Mouse (Mus musculus) myocyte (in vitro differentiated cells): ENCODE measurements around the gene Olfr215. TPM values are rescaled to one million over a fixed set of nuclear protein-coding genes. Genes with fewer than 3 reads are reported as not detected.
"Not testable (repeated sequence)": the region's sequence is repeated elsewhere in the genome, so short reads cannot be mapped to it uniquely, and the experiment has no call there.

Source experiments
- H3K27me3 ChIP-seq: one replicate; pipeline ENCODE4 v1.6.1; 2011; ENCODE audit not compliant: control insufficient read depth, insufficient read depth, insufficient read length
- H3K36me3 ChIP-seq: one replicate; pipeline ENCODE4 v1.6.1; 2011; ENCODE audit not compliant: control insufficient read depth, insufficient read depth
- H3K4me2 ChIP-seq: one replicate; pipeline ENCODE4 v1.6.1; 2011; ENCODE audit warnings: low read depth, control low read depth
- H3K4me3 ChIP-seq: one replicate; pipeline ENCODE4 v1.5.1; 2011; ENCODE audit warnings: mild to moderate bottlenecking, control low read depth, moderate library complexity
- H3K79me2 ChIP-seq: one replicate; pipeline ENCODE4 v1.6.1; 2011; ENCODE audit not compliant: control insufficient read depth, insufficient read depth
- H3ac ChIP-seq: one replicate; pipeline ENCODE4 v1.6.1; 2011; ENCODE audit not compliant: control insufficient read depth, insufficient read length
- CEBPB ChIP-seq: IDR thresholded peaks from 2 replicates; pipeline ENCODE4 v1.6.1; 2011; ENCODE audit warnings: mild to moderate bottlenecking, moderate library complexity; ENCODE audit not compliant: poor library complexity, insufficient read depth, severe bottlenecking
- E2F4 ChIP-seq: IDR thresholded peaks from one replicate; pipeline ENCODE4 v1.6.1; 2011; ENCODE audit warnings: mild to moderate bottlenecking, control low read depth, moderate library complexity; ENCODE audit not compliant: insufficient read depth
- MAX ChIP-seq: IDR thresholded peaks from one replicate; pipeline ENCODE4 v1.6.1; 2011; ENCODE audit warnings: low read depth, mild to moderate bottlenecking, control low read depth
- MYOD1 ChIP-seq, 3 experiments: IDR thresholded peaks; one replicate each; pipeline ENCODE4 v1.6.1; 2011; ENCODE audit warnings: control low read depth in 2 of 3, low read depth in 2 of 3, mild to moderate bottlenecking in 2 of 3, moderate library complexity in 1 of 3; ENCODE audit not compliant: insufficient read length in 2 of 3, control insufficient read depth in 1 of 3
- MYOG ChIP-seq, 3 experiments: IDR thresholded peaks; one replicate each; pipeline ENCODE4 v1.6.1; 2011; ENCODE audit warnings: control low read depth in 2 of 3, low read depth in 2 of 3, mild to moderate bottlenecking in 2 of 3; ENCODE audit not compliant: insufficient read length in 2 of 3, control insufficient read depth in 1 of 3, insufficient read depth in 1 of 3
- POLR2A ChIP-seq: IDR thresholded peaks from one replicate; pipeline ENCODE4 v1.6.1; 2011; ENCODE audit warnings: low read depth, mild to moderate bottlenecking, control low read depth, moderate library complexity; ENCODE audit not compliant: insufficient read length
- POLR2AphosphoS2 ChIP-seq: IDR thresholded peaks from one replicate; pipeline ENCODE4 v1.6.1; 2011; ENCODE audit warnings: low read depth, control low read depth; ENCODE audit not compliant: insufficient read length
- REST ChIP-seq: IDR thresholded peaks from one replicate; pipeline ENCODE4 v1.6.1; 2011; ENCODE audit warnings: mild to moderate bottlenecking, control low read depth, moderate library complexity; ENCODE audit not compliant: insufficient read depth, insufficient read length
- SRF ChIP-seq: IDR thresholded peaks from one replicate; pipeline ENCODE4 v1.6.1; 2011; ENCODE audit warnings: low read depth; ENCODE audit not compliant: control insufficient read depth, insufficient read length
- TCF12 ChIP-seq: IDR thresholded peaks from one replicate; pipeline ENCODE4 v1.6.1; 2011; ENCODE audit warnings: mild to moderate bottlenecking, control low read depth; ENCODE audit not compliant: poor library complexity, insufficient read depth, severe bottlenecking
- TCF3 ChIP-seq: IDR thresholded peaks from one replicate; pipeline ENCODE4 v1.6.1; 2011; ENCODE audit warnings: low read depth, control low read depth; ENCODE audit not compliant: insufficient read length
- USF1 ChIP-seq: IDR thresholded peaks from one replicate; pipeline ENCODE4 v1.6.1; 2011; ENCODE audit warnings: low read depth, mild to moderate bottlenecking, control low read depth, moderate library complexity
- polyA plus RNA-seq: library from polyadenylated mRNA; unstranded; fragments of >200 nt; fragmentation: generic; extraction: Trizol; gene quantifications from one replicate; pipeline ENCODE4 v1.2.1, GENCODE M21; 2012; ENCODE audit warnings: missing spikeins

The Olfr215 gene
- polyA plus RNA-seq, result 0.14 TPM

DNA sequence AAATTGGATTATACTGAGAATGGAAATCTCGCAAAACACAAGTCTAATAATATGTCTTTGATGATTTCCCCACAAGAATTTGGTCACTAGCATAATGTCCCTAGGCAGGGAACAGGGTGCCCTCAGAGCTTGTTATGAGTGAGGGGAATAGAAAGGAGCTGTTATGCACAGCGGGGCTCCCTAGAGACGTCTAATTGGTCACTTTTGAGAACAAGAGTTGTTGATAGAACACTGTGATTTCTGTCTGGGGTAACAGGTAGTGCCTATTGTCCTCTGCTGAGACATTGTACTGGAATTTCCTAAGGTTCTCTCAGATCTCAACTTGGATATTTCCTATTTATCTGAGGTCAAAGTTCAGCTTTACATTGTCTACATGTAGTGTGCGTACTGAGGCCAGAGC, at the start of gene Olfr215:
Olfr215 (minus strand) TSS at position 101 of the 400 bp plus-strand sequence.
- Histone ChIP-seq H3ac (no peak within 1 kb of the TSS), H3K27me3 (peaks cover 5% of the 10 kb centered on the region), H3K4me3 (no peak within 1 kb of the TSS), H3K36me3 (no peaks in the 10 kb centered on the region), H3K4me2 (no peak within 1 kb of the TSS), H3K79me2 (no peaks in the 10 kb centered on the region)
- TF ChIP-seq E2F4 (no peak), MYOD1 (IDR thresholded peaks at IDR 0.05; ENCODE audit: control insufficient read depth in 1 of 3, insufficient read length in 2 of 3, low read depth in 2 of 3) (no peak), REST (no peak), POLR2A (no peak), TCF12 (no peak), POLR2AphosphoS2 (no peak), USF1 (no peak), SRF (no peak), MYOG (IDR thresholded peaks at IDR 0.05; ENCODE audit: control insufficient read depth in 1 of 3, insufficient read depth in 1 of 3, insufficient read length in 2 of 3, low read depth in 2 of 3) (no peak), CEBPB (no peak), MAX (no peak), TCF3 (no peak)

DNA sequence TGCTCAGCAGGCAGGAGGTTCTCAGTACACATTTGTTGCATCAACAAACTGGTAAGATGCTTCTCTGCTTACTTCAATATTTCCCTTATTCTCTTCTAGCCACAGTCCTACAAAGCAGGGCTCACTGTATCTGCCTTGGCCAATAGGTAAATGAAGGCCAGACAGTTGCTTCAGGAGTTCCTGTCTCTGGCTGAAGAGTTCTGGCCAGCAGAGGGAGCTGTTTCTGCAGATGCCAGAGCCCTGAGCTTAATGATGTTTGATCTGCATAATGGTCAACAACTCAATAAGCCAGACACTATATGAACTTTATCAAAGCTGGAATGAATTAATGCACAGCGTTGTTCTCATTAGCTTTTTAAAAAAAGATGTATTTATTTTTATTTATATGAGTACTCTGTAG, 48.1 kb upstream of the Olfr215 start:
- no peaks in the 10 kb centered on the region for H3K36me3 ChIP-seq
- H3K79me2 ChIP-seq, result peaks cover 8% of the 10 kb centered on the region
- no peaks in the 10 kb centered on the region for H3K27me3 ChIP-seq
- no peak for TF ChIP-seq MYOD1 (IDR thresholded peaks at IDR 0.05; ENCODE audit: control insufficient read depth in 1 of 3, insufficient read length in 2 of 3, low read depth in 2 of 3)
- no peak for TF ChIP-seq POLR2AphosphoS2
- no peak for TF ChIP-seq CEBPB
- TF ChIP-seq REST, result no peak
- no peak for TF ChIP-seq POLR2A
- TF ChIP-seq E2F4, result no peak
- no peak for TF ChIP-seq MAX
- no peak for TF ChIP-seq TCF12
- no peak for TF ChIP-seq SRF
- no peak for TF ChIP-seq USF1
- H3ac ChIP-seq, result no peak overlapping the region
- H3K4me2 ChIP-seq, result no peak overlapping the region
- no peak overlapping the region for H3K4me3 ChIP-seq

DNA sequence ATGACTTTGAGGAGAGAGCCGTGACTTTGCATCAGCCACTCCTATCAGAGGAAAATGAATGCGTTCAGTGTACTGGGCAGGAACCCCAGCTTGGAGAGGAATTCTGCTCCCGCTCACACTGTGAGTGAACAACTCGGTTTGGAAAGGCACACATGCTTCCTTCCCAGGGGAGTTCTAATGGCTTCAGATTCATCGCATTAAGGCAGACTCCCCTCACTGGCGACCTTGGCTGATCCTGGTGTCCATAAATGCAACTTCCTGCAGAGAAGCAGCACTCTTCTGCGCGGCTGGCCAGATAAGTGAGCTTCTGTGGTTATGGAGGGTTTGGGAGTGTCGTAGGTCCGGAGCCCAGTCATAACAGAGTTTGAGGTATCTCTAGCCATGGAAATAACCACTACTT, 45.8 kb upstream of the Olfr215 start:
- TF ChIP-seq SRF, result no peak
- TF ChIP-seq TCF3, result no peak
- TF ChIP-seq E2F4, result no peak
- TF ChIP-seq USF1, result no peak
- no peak for TF ChIP-seq POLR2AphosphoS2
- no peak for TF ChIP-seq POLR2A
- no peak for TF ChIP-seq CEBPB
- no peak for TF ChIP-seq MAX
- TF ChIP-seq TCF12, result no peak
- no peak for TF ChIP-seq REST
- H3K27me3 ChIP-seq, result no peaks in the 10 kb centered on the region
- peaks cover 8% of the 10 kb centered on the region for H3K79me2 ChIP-seq
- no peak overlapping the region for H3K4me3 ChIP-seq
- no peaks in the 10 kb centered on the region for H3K36me3 ChIP-seq
- no peak overlapping the region for H3ac ChIP-seq
- H3K4me2 ChIP-seq, result no peak overlapping the region

DNA sequence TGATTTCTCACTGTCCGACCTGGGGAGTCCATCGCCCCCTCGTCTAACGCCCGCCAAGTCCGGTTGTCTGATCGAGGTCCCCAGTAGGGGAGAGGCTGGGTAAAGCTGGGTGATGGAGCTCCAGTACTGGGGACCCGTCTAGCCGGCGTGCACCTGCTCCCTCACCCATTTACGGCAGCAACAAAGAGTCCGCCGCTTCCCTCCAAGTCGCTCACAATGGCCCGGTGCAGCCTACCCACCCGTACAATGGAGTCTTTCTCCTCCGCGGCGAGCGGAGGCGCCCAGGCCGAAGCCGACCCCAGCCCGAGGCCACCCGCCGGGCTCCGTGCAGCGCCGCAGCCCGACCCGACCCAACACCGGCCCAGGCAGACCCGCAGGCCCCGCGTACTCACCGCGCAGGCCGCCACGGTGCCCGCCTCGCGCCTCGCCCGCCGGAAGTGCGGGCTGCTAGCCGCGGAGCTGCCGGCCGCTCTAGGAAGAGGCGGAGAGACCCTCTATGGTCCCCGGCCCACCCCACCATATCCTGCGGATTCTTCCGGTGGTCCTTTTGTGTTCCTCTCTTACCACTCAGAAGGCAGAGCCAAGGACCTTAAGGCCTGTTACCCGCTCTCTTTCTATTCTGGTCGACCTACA, 44.7 kb upstream of the Olfr215 start, which contains the start of gene Zfp422:
Zfp422 (minus strand) TSS at position 461 of the 633 bp plus-strand sequence.
- Histone ChIP-seq H3K36me3 (no peaks in the 10 kb centered on the region), H3K4me2 (peak within 1 kb of the TSS; percentile 70), H3ac (peak within 1 kb of the TSS; percentile 82), H3K79me2 (peaks cover 8% of the 10 kb centered on the region), H3K27me3 (no peaks in the 10 kb centered on the region), H3K4me3 (peak within 1 kb of the TSS; percentile 30)
- TF ChIP-seq SRF (no peak), REST (no peak), E2F4 (no peak), POLR2A (peak; percentile 80), CEBPB (no peak), MYOD1 (IDR thresholded peaks at IDR 0.05; ENCODE audit: control insufficient read depth in 1 of 3, insufficient read length in 2 of 3, low read depth in 2 of 3) (no peak), TCF12 (no peak), POLR2AphosphoS2 (peak; percentile 43), MAX (no peak), MYOG (IDR thresholded peaks at IDR 0.05; ENCODE audit: control insufficient read depth in 1 of 3, insufficient read depth in 1 of 3, insufficient read length in 2 of 3, low read depth in 2 of 3) (no peak), TCF3 (no peak), USF1 (no peak)

DNA sequence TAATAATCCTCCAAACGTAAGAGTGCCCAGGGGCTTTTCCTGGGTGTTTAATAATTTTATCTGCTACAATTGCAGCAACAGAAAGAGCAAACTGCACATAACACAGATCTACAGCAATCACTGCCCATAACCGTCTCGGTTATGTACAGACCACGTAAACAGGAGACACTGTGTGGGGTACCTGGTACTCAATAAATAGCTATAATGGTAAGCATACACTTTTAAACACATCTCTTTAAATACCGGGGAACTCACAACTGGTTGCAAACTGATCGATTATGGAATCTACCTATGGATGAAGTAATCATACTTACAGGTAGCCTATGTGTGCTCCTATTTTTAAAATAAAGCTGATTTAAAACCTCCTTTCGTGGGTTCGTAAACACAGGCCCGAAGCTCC, 44.1 kb upstream of the Olfr215 start:
- H3K36me3 ChIP-seq, result no peaks in the 10 kb centered on the region
- TF ChIP-seq USF1 (no peak), TCF12 (no peak), MYOD1 (IDR thresholded peaks at IDR 0.05; ENCODE audit: control insufficient read depth in 1 of 3, insufficient read length in 2 of 3, low read depth in 2 of 3) (no peak), TCF3 (no peak), MAX (no peak)
- peaks cover 8% of the 10 kb centered on the region for H3K79me2 ChIP-seq
- H3K27me3 ChIP-seq, result no peaks in the 10 kb centered on the region
- H3K4me2 ChIP-seq, result peak overlapping the region; percentile 70
- peak overlapping the region; percentile 82 for H3ac ChIP-seq
- H3K4me3 ChIP-seq, result peak overlapping the region; percentile 30

DNA sequence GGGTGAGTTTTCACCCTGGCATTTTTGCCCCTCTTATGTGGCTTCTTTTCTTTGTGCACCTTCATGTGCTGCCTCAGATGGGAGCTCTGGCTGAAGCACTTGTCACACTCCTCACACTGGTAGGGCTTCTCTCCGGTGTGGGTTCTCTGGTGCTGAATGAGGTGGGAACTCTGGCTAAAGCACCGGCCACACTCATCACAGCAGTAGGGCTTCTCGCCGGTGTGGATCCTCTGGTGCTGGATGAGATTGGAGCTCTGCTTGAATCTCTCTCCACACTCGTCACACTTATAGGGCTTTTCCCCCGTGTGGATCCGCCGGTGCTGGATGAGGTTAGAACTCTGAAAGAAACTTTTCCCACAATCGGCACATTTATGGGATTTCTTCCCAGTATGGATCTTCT, 42.4 kb upstream of the Olfr215 start:
- not testable (repeated sequence) for H3K4me2 ChIP-seq, H3K27me3 ChIP-seq, H3K36me3 ChIP-seq, H3ac ChIP-seq, H3K79me2 ChIP-seq, H3K4me3 ChIP-seq
